Comparison of ENCODE assay signal across 8 mouse cellular contexts in genomic region chr3:103887581-103887980, GRCm38 (mm10). TPM values are rescaled to one million over a fixed set of nuclear protein-coding genes. Genes with fewer than 3 reads are reported as not detected.
DNase-seq lines count a peak whose midpoint lies in the region; ATAC-seq and TF ChIP-seq lines count a peak whose summit lies in the region.

No protein-coding gene starts in this region.

- no peak overlapping the region for H3K4me2 ChIP-seq in kidney, postnatal 0 days (ENCODE audit: low read length)
- no peak overlapping the region for H3K4me2 ChIP-seq in kidney, embryonic 15.5 days
- H3K4me2 ChIP-seq in intestine, embryonic 16.5 days (ENCODE audit: low read depth, low read length), result no peak overlapping the region

- DNase-seq in kidney, postnatal 0 days (ENCODE audit: low spot score), result peak; percentile 78
- peak; percentile 87 for DNase-seq in CD4-positive, CD25-positive, alpha-beta regulatory T cell, adult 2 months (ENCODE audit: low read depth, low spot score)
- DNase-seq in G1E (ENCODE audit: low spot score), result peak; percentile 2
- DNase-seq in cerebellum, postnatal 36 days, result peak; percentile 31 to 71
- peak; percentile 50 to 56 for DNase-seq in layer of hippocampus, postnatal 10 days (ENCODE audit: low spot score in 2 of 2)
- peak; percentile 49 to 62 for DNase-seq in right cerebral cortex, postnatal 10 days (ENCODE audit: low spot score in 2 of 2)

- no peaks in the 10 kb centered on the region for H3K27me3 ChIP-seq in kidney, postnatal 0 days (ENCODE audit: insufficient read depth, low read length)
- H3K27me3 ChIP-seq in kidney, embryonic 15.5 days, result no peaks in the 10 kb centered on the region
- H3K27me3 ChIP-seq in G1E (ENCODE audit: insufficient read depth, low read length), result peaks cover 19% of the 10 kb centered on the region
- no peaks in the 10 kb centered on the region for H3K27me3 ChIP-seq in intestine, embryonic 16.5 days (replicated peaks; ENCODE audit: control insufficient read depth, insufficient read depth, low read length)

- ATAC-seq in kidney, postnatal 0 days (replicated peaks; ENCODE audit: low FRiP score, low read depth), result no peak
- no peak for ATAC-seq in kidney, embryonic 15.5 days (replicated peaks; ENCODE audit: low FRiP score)
- no peak for ATAC-seq in G1E (ENCODE audit: extremely low read depth, insufficient number of reproducible peaks, low FRiP score, poor library complexity, severe bottlenecking)
- no peak for ATAC-seq in intestine, embryonic 16.5 days

- H3K4me1 ChIP-seq in kidney, postnatal 0 days (replicated peaks; ENCODE audit: insufficient read depth, low read length), result no peaks in the 10 kb centered on the region
- no peaks in the 10 kb centered on the region for H3K4me1 ChIP-seq in kidney, embryonic 15.5 days
- 0 out of 2 replicates have a peak, but pooled peaks cover 3% of the 10 kb centered on the region for H3K4me1 ChIP-seq in G1E (ENCODE audit: insufficient read depth, low read depth, low read length)
- no peaks in the 10 kb centered on the region for H3K4me1 ChIP-seq in intestine, embryonic 16.5 days (ENCODE audit: control insufficient read depth, insufficient read depth, low read length)

- TF ChIP-seq CTCF in kidney, postnatal 0 days (IDR thresholded peaks at IDR 0.05; ENCODE audit: low read depth), result peak; percentile 82
- TF ChIP-seq CTCF in G1E (IDR thresholded peaks at IDR 0.05; ENCODE audit: low read depth, low read length), result no peak

- no peak overlapping the region for H3K4me3 ChIP-seq in kidney, postnatal 0 days (replicated peaks; ENCODE audit: low read depth, low read length)
- H3K4me3 ChIP-seq in kidney, embryonic 15.5 days (replicated peaks), result no peak overlapping the region
- no peak overlapping the region for H3K4me3 ChIP-seq in G1E (ENCODE audit: low read depth, low read length)
- H3K4me3 ChIP-seq in intestine, embryonic 16.5 days (ENCODE audit: low read length), result no peak overlapping the region

- H3K9me3 ChIP-seq in kidney, postnatal 0 days (replicated peaks; ENCODE audit: low read length), result no peaks in the 10 kb centered on the region
- H3K9me3 ChIP-seq in kidney, embryonic 15.5 days (replicated peaks), result no peaks in the 10 kb centered on the region
- H3K9me3 ChIP-seq in G1E (replicated peaks), result no peaks in the 10 kb centered on the region
- no peaks in the 10 kb centered on the region for H3K9me3 ChIP-seq in intestine, embryonic 16.5 days (ENCODE audit: control insufficient read depth, low read length)

- no peak overlapping the region for H3K9ac ChIP-seq in kidney, postnatal 0 days (ENCODE audit: low read depth, low read length)
- H3K9ac ChIP-seq in kidney, embryonic 15.5 days, result no peak overlapping the region
- H3K9ac ChIP-seq in intestine, embryonic 16.5 days (ENCODE audit: low read depth, low read length), result no peak overlapping the region

- WGBS in kidney, postnatal 0 days, result 27% methylated on average over 3 of the region's 3 CpGs
- WGBS in kidney, embryonic 15.5 days, result 15% methylated on average over 3 of the region's 3 CpGs
- 24% methylated on average over 3 of the region's 3 CpGs for WGBS in intestine, embryonic 16.5 days

- no peaks in the 10 kb centered on the region for H3K36me3 ChIP-seq in kidney, postnatal 0 days (ENCODE audit: insufficient read depth, low read length)
- no peaks in the 10 kb centered on the region for H3K36me3 ChIP-seq in kidney, embryonic 15.5 days
- no peaks in the 10 kb centered on the region for H3K36me3 ChIP-seq in G1E (replicated peaks)
- H3K36me3 ChIP-seq in intestine, embryonic 16.5 days (ENCODE audit: control insufficient read depth, insufficient read depth, low read length), result no peaks in the 10 kb centered on the region

- H3K27ac ChIP-seq in kidney, postnatal 0 days, result no peak overlapping the region
- H3K27ac ChIP-seq in kidney, embryonic 15.5 days, result no peak overlapping the region
- H3K27ac ChIP-seq in intestine, embryonic 16.5 days (ENCODE audit: low read length), result no peak overlapping the region

RNA-seq across cellular contexts. Expression of gene Rsbn1, which starts 26.3 kb away (rescaled TPM):
- polyA plus RNA-seq in kidney, postnatal 0 days (2015; fragmentation: Nextera tagmentation; extraction: Ambion mirVana), result 10.8 and 11.4 TPM in 2 replicates
- polyA plus RNA-seq in kidney, embryonic 15.5 days (2015; fragmentation: Nextera tagmentation; extraction: Ambion mirVana), result 10.2 and 10.7 TPM in 2 replicates
- total RNA-seq in G1E (2014; fragmentation: Nextera tagmentation) (38.9 and 39.6 TPM in 2 replicates), G1E (2017) (29.4 and 34.7 TPM in 2 replicates)
- polyA plus RNA-seq in G1E (2012), result 13.3 and 16.5 TPM in 2 replicates
- total RNA-seq in layer of hippocampus, postnatal 10 days (2021), result 10 to 100 TPM; 19.1 to 20.9 TPM
- polyA plus RNA-seq in intestine, embryonic 16.5 days (2015; fragmentation: Nextera tagmentation; extraction: Ambion mirVana), result 6.3 and 7.1 TPM in 2 replicates

RNA-seq across cellular contexts. Expression of gene Ptpn22, which starts 28.0 kb away (rescaled TPM):
- polyA plus RNA-seq in kidney, postnatal 0 days (2015; fragmentation: Nextera tagmentation; extraction: Ambion mirVana), result 0.57 and 0.79 TPM in 2 replicates
- 0.58 and 0.73 TPM in 2 replicates for polyA plus RNA-seq in kidney, embryonic 15.5 days (2015; fragmentation: Nextera tagmentation; extraction: Ambion mirVana)
- total RNA-seq in G1E (2014; fragmentation: Nextera tagmentation), result not detected in 2 replicates
- 0.16 TPM in 1 of 2 replicates, not detected in the other for total RNA-seq in G1E (2017)
- polyA plus RNA-seq in G1E (2012), result 0.13 TPM in 1 of 2 replicates, not detected in the other
- under 1 TPM; 0.54 to 0.87 TPM for total RNA-seq in layer of hippocampus, postnatal 10 days (2021)
- 2.2 and 2.8 TPM in 2 replicates for polyA plus RNA-seq in intestine, embryonic 16.5 days (2015; fragmentation: Nextera tagmentation; extraction: Ambion mirVana)

RNA-seq across cellular contexts. Expression of gene Bcl2l15, which starts 55.2 kb away (rescaled TPM):
- polyA plus RNA-seq in kidney, postnatal 0 days (2015; fragmentation: Nextera tagmentation; extraction: Ambion mirVana), result 0.08 TPM in 1 of 2 replicates, not detected in the other
- polyA plus RNA-seq in kidney, embryonic 15.5 days (2015; fragmentation: Nextera tagmentation; extraction: Ambion mirVana), result 0.14 and 0.17 TPM in 2 replicates
- total RNA-seq in G1E (2014; fragmentation: Nextera tagmentation) (not detected in 2 replicates), G1E (2017) (0.58 and 1.1 TPM in 2 replicates)
- polyA plus RNA-seq in G1E (2012), result not detected in 2 replicates
- total RNA-seq in layer of hippocampus, postnatal 10 days (2021), result under 1 TPM; 0.64 to 0.80 TPM
- polyA plus RNA-seq in intestine, embryonic 16.5 days (2015; fragmentation: Nextera tagmentation; extraction: Ambion mirVana), result 14.2 and 22.4 TPM in 2 replicates

Comparison
In these comparisons a context has a peak if more than half of its experiments do, and no peak if none do; other contexts are left out.
1. DNase-seq: peak in every context shown above with its lines; median percentile 87 in CD4-positive, CD25-positive, alpha-beta regulatory T cell, adult 2 months; 78 in kidney, postnatal 0 days; 56 in right cerebral cortex, postnatal 10 days; 53 in layer of hippocampus, postnatal 10 days; 51 in cerebellum, postnatal 36 days; 2 in G1E.
2. RNA of gene Bcl2l15, which starts 55.2 kb away (polyA plus RNA-seq): 14.2 to 22.4 TPM in intestine, embryonic 16.5 days; 0.14 to 0.17 TPM in kidney, embryonic 15.5 days, 0.08 TPM in kidney, postnatal 0 days and not detected in G1E; every median in the first group is over 10 times any median in the second.